Mouse (Mus musculus) spleen, embryonic (tissue): Measurements from ENCODE around the gene Rnf115.

Experiments used
- CTCF ChIA-PET: fragments of 350-600 bp; sonication (Branson Sonifier 250); formaldehyde crosslinking; loops from one replicate; lab custom pipeline; 2022; lab: Charles Lee

The Rnf115 gene

GRCm38 (mm10) chr3:96832930-96833329 is 105.5 kb downstream of the Rnf115 start:
- CTCF ChIA-PET, result no interaction called here

- CTCF ChIA-PET, result no interaction called here
Observed at GRCm38 (mm10) chr3:96834587-96835348, 107.3 kb downstream of the Rnf115 start.

GRCm38 (mm10) chr3:96836414-96836813 is 109.0 kb downstream of the Rnf115 start:
- CTCF ChIA-PET, result no interaction called here

GRCm38 (mm10) chr3:96838996-96839645 is 111.7 kb downstream of the Rnf115 start:
- CTCF ChIA-PET, result no interaction called here
